Mouse (Mus musculus) embryonic fibroblast, embryonic 13.5 days (primary cell): ENCODE results near the gene Sag. TPM values are rescaled to one million over a fixed set of nuclear protein-coding genes. Genes with fewer than 3 reads are reported as not detected.
A peak's percentile ranks its signal among the peaks of the same experiment; 100 is the strongest.

Experiments used
- H3K27ac ChIP-seq: 2 replicates; pipeline ENCODE4 v1.5.1; 2012; ENCODE audit warnings: low read length, control low read depth, inconsistent platforms; ENCODE audit not compliant: insufficient read depth
- H3K4me1 ChIP-seq: 2 replicates; pipeline ENCODE4 v1.6.1; 2011; ENCODE audit warnings: low read length; ENCODE audit not compliant: control insufficient read depth, insufficient read depth
- H3K4me3 ChIP-seq: 2 replicates; pipeline ENCODE4 v1.5.1; 2011; ENCODE audit warnings: mild to moderate bottlenecking, control low read depth, low read length; ENCODE audit not compliant: insufficient read depth
- CTCF ChIP-seq: IDR thresholded peaks from 2 replicates; pipeline ENCODE4 v1.5.1; 2011; ENCODE audit warnings: mild to moderate bottlenecking, control low read depth, low read length, moderate library complexity, borderline replicate concordance; ENCODE audit not compliant: insufficient read depth
- POLR2A ChIP-seq: IDR thresholded peaks from 2 replicates; pipeline ENCODE4 v1.6.1; 2011; ENCODE audit warnings: low read depth, mild to moderate bottlenecking, control low read depth, low read length, moderate library complexity
- polyA plus RNA-seq: library from polyadenylated mRNA; stranded (reverse); fragments of >200 nt; gene quantifications from 2 replicates; pipeline ENCODE4 v1.2.4, GENCODE M21; 2011; ENCODE audit warnings: low read depth; ENCODE audit not compliant: missing spikeins, insufficient read length

Gene Sag
- polyA plus RNA-seq, 1 experiment: 0.81 TPM

DNA sequence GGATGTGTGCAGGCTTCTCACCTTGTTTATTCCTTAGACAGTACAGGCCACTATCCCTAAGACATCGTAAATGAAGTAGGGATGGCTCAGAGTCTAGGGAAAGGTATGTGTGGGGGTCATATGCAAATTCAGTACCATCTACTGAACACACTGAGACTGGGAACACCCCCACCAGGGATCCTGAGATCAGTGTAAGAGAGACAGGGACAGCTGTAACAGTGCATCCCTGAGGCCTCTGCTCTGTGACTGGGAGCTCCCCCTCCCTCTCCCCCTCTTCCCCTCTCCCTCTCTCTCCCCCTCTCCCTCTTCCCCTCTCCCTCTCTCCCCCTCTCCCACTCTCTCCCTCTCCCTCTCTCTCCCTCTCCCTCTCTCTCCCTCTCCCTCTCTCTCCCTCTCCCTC, 33.0 kb downstream of the Sag start:
- Histone ChIP-seq H3K27ac (no peak overlapping the region), H3K4me1 (peaks cover 12% of the 10 kb centered on the region), H3K4me3 (no peak overlapping the region)
- TF ChIP-seq POLR2A: no peak
- TF ChIP-seq CTCF: no peak

DNA sequence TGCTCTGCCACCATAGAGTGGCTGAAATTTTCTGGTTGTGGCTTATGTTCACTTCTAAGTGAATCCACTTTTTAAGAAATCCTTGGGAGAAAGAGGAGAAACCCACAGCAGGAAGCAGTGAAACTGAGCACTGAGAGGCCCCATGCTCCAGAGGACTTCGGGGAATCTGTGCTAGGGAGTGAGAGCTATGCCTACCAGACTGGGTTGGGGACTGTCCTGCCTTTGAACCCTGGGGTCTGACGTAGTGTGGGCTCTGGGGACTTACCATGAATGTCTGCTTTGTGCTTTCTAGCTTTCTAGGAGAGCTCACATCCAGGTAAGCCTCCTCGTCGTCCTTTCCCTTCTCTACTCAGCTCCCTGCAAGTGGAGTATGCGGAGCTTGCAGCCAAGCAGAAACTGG, 33.5 kb downstream of the Sag start:
- TF ChIP-seq POLR2A: no peak
- no peak for TF ChIP-seq CTCF
- Histone ChIP-seq H3K4me1 (peaks cover 12% of the 10 kb centered on the region), H3K4me3 (no peak overlapping the region), H3K27ac (no peak overlapping the region)

DNA sequence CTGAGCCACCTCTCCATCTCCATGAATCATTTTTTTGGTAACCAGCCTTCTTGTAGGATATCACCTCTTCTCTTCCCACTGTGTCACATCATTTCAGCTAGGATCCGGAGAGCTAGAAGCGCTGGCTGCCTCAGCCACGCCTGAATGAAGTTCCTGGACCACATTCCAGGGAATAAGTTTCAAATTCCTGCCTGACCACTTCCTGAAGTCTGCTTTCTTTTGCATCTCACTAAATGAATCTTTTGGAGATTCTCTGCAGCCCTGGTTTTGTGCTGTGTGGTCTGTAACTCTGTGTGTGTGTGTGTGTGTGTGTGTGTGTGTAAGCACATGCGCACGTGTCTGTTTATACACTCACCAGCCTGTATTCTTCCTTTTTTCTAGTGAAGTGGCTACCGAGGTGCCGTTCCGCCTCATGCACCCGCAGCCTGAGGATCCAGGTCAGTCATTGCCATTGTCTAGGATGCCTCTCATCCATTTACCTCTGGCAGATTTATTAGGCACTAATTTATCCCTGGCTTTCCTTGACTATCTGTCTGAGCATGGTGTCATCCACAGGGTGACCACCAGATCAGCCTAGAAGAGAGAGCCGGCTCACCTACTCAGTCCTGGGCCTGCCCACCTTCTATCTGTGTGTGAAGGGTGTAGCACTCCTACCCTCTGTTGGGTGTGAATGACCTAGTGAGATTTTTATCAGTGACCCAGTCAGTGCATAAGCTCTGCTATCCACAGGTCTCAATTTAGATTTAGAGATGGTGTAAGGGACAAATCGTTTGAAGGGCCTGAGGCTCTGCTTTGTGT, 37.1 kb downstream of the Sag start:
- TF ChIP-seq POLR2A: no peak
- Histone ChIP-seq H3K4me3 (no peak overlapping the region), H3K4me1 (peaks cover 12% of the 10 kb centered on the region), H3K27ac (0 out of 2 replicates have a peak overlapping the region, but pooled peaks have one; percentile 19)

DNA sequence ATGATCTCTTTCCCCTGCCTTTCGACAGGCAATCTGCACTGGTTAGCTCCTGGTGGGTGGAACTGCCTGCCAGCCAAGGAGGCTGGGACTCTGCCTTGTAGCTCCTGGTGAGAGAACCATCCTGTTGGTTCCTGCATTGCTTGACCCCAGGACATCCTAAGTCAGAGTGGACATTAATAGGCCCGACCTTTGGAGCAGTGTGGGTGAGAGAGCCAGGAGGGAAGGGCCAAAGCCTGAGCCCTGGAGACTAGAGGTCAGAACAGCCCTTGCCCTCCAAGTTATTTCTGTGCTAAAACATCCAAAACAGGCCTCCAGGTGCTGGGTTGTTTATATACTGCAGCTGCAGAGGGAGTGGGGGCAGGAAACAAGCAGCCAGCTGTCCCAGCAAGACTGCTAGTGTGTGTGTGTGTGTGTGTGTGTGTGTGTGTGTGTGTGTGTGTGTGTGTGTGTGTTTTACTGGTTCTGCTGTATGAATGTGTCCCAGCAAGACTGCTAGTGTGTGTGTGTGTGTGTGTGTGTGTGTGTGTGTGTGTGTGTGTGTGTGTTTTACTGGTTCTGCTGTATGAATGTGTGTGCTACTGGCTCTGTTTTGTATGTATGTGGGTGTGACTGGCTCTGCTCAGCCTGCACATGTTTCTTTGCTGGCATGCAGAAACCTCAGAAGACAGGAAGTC, 43.5 kb downstream of the Sag start:
- TF ChIP-seq CTCF: no peak
- TF ChIP-seq POLR2A: no peak
- Histone ChIP-seq H3K27ac (no peak overlapping the region), H3K4me3 (no peak overlapping the region), H3K4me1 (peaks cover 16% of the 10 kb centered on the region)

GRCm38 (mm10) chr1:87847475-87848168, 44.1 kb downstream of the Sag start:
- no peak for TF ChIP-seq CTCF
- no peak for TF ChIP-seq POLR2A
- Histone ChIP-seq H3K4me3 (no peak overlapping the region), H3K27ac (no peak overlapping the region), H3K4me1 (peaks cover 16% of the 10 kb centered on the region)

DNA sequence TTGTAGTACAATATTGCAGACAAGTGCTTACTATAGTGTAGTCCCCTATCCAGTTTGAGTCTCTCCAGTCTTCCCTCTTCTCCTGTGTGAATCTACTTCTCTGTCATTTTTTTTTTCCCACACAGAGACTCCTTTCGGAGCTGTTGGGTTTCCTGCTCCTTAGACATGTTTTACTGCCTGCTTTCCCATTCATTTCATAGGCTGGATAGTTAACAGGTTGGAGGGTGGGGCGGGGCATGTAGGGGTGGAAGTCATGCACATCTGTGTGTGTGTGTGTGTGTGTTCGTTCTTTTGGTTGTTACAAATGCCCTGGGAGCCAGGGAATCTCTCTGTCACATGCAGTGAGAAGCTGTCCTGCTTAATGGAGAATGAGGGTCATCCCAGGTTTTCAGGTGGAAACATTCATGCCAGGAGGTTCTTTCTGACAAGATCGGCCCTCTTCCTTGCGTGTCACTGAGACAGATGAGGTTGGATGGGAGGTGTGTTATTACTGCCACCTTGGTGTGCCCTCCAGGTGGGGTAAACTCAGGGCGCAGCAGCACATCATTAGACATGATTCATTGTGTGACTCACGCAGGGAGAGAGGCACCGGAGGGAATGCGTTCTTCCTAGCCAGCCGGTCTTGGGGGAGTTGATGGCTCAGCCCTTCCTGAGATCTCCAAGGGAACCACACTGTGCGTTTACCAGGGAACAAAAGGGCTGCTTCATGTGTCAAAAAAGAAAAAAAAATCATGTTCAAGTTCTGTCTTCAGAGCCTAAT, 44.9 kb downstream of the Sag start:
- TF ChIP-seq CTCF: no peak
- no peak for TF ChIP-seq POLR2A
- peaks cover 16% of the 10 kb centered on the region for H3K4me1 ChIP-seq
- H3K27ac ChIP-seq: no peak overlapping the region
- no peak overlapping the region for H3K4me3 ChIP-seq

GRCm38 (mm10) chr1:87849278-87849677, 45.8 kb downstream of the Sag start:
- Histone ChIP-seq H3K4me3 (no peak overlapping the region), H3K27ac (no peak overlapping the region), H3K4me1 (peaks cover 16% of the 10 kb centered on the region)
- no peak for TF ChIP-seq CTCF
- no peak for TF ChIP-seq POLR2A

GRCm38 (mm10) chr1:87851344-87851743, 47.9 kb downstream of the Sag start:
- Histone ChIP-seq H3K27ac (no peak overlapping the region), H3K4me1 (peaks cover 18% of the 10 kb centered on the region), H3K4me3 (no peak overlapping the region)
- TF ChIP-seq CTCF: no peak
- no peak for TF ChIP-seq POLR2A

- H3K27ac ChIP-seq: no peak overlapping the region
- peaks cover 18% of the 10 kb centered on the region for H3K4me1 ChIP-seq
- TF ChIP-seq CTCF (no peak), POLR2A (no peak)
- H3K4me3 ChIP-seq: no peak overlapping the region
These were observed 48.8 kb downstream of the Sag start for GRCm38 (mm10) chr1:87852081-87852790.
